Mouse (Mus musculus) E14TG2a.4 (cell line): ENCODE results near the gene Mtmr14.

Source experiments
- H3K27me3 ChIP-seq: 2 replicates; pipeline ENCODE4 v1.6.1; 2014; ENCODE audit warnings: low read length, control low read depth; ENCODE audit not compliant: insufficient read depth
- H3K36me3 ChIP-seq: 2 replicates; pipeline ENCODE4 v1.6.1; 2014; ENCODE audit warnings: low read length, control low read depth; ENCODE audit not compliant: insufficient read depth
- H3K4me1 ChIP-seq: replicated peaks from 2 replicates; pipeline ENCODE4 v1.6.1; 2014; ENCODE audit warnings: low read depth, low read length, control low read depth
- H3K4me3 ChIP-seq: replicated peaks from 2 replicates; pipeline ENCODE4 v1.5.1; 2014; ENCODE audit warnings: mild to moderate bottlenecking, low read length
- H3K9me3 ChIP-seq: 2 replicates; pipeline ENCODE4 v1.6.1; 2014; ENCODE audit warnings: low read length, control low read depth
- CTCF ChIP-seq: conservative IDR thresholded peaks from 2 replicates; pipeline ENCODE4 v1.5.1; 2014; ENCODE audit warnings: low read length
- NANOG ChIP-seq: IDR thresholded peaks from 2 replicates; pipeline ENCODE4 v1.6.1; 2014; ENCODE audit warnings: borderline replicate concordance, low read length, mixed read lengths
- POU5F1 ChIP-seq: IDR thresholded peaks from 2 replicates; pipeline ENCODE4 v1.6.1; 2014; ENCODE audit warnings: low read length, borderline replicate concordance

Mtmr14 gene

DNA sequence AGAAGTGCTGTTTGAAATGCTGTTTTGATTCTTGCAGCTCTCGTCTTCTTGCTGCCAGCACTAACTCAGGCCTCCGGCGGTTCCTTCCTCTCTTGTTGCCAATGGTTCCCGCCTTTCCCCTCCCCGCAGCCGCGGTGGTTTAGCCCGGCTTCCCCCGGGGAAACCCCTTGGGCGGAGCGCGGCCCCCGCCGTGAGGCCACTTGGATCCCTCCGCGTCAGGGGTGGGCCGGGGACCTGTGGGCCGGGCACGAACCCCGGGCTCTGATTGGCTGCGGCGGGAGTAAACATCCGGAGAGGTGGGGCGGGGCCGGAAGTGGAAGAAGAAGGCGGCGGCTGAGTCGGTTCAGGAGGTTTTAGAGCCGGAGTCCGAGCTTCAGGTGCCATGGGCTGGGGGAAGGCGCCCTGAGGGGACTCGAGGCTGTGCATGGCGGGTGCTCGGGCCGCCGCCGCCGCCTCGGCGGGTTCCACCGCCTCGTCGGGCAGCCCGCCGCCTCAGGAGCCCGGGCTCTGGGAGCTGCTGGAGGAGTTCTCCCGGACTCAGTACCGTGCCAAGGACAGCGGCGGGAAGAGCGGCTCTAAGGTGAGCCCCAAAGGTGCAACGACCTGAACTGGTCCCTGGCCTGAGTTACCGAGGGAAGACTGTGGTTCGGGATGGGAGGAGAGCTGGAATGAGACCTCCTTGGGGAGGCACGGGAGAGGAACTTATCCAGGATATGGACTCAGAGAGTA, at the start of gene Mtmr14:
TSS of gene Mtmr14 (plus strand) at position 302 of the 729 bp plus-strand sequence.
- Histone ChIP-seq H3K36me3 (peaks cover 28% of the 10 kb centered on the region), H3K4me1 (peaks cover 29% of the 10 kb centered on the region), H3K9me3 (no peaks in the 10 kb centered on the region), H3K27me3 (no peaks in the 10 kb centered on the region), H3K4me3 (peak within 1 kb of the TSS; percentile 100)
- no peak for TF ChIP-seq POU5F1

- peak overlapping the region; percentile 80 for H3K4me3 ChIP-seq
- TF ChIP-seq CTCF (no peak), NANOG (no peak), POU5F1 (no peak)
- H3K9me3 ChIP-seq, result no peaks in the 10 kb centered on the region
- H3K36me3 ChIP-seq, result no peaks in the 10 kb centered on the region
- H3K27me3 ChIP-seq, result peaks cover 56% of the 10 kb centered on the region
- peaks cover 14% of the 10 kb centered on the region for H3K4me1 ChIP-seq
Measured at GRCm38 (mm10) chr6:113193765-113194460, 43.7 kb upstream of the Mtmr14 start.

GRCm38 (mm10) chr6:113194517-113194840, 43.2 kb upstream of the Mtmr14 start:
- H3K36me3 ChIP-seq, result no peaks in the 10 kb centered on the region
- peaks cover 14% of the 10 kb centered on the region for H3K4me1 ChIP-seq
- peak overlapping the region; percentile 80 for H3K4me3 ChIP-seq
- H3K27me3 ChIP-seq, result peaks cover 56% of the 10 kb centered on the region
- no peak for TF ChIP-seq POU5F1
- TF ChIP-seq CTCF, result no peak
- TF ChIP-seq NANOG, result no peak
- H3K9me3 ChIP-seq, result no peaks in the 10 kb centered on the region

- peaks cover 56% of the 10 kb centered on the region for H3K27me3 ChIP-seq
- TF ChIP-seq POU5F1, result no peak
- no peak for TF ChIP-seq CTCF
- TF ChIP-seq NANOG, result no peak
- H3K4me1 ChIP-seq, result peaks cover 14% of the 10 kb centered on the region
- H3K9me3 ChIP-seq, result no peaks in the 10 kb centered on the region
- no peaks in the 10 kb centered on the region for H3K36me3 ChIP-seq
- H3K4me3 ChIP-seq, result peak within 1 kb of the TSS; percentile 80
Measured at GRCm38 (mm10) chr6:113194841-113195595, 42.6 kb upstream of the Mtmr14 start, which contains the start of gene Lhfpl4. Lhfpl4 (minus strand) TSS chr6:113195384.

DNA sequence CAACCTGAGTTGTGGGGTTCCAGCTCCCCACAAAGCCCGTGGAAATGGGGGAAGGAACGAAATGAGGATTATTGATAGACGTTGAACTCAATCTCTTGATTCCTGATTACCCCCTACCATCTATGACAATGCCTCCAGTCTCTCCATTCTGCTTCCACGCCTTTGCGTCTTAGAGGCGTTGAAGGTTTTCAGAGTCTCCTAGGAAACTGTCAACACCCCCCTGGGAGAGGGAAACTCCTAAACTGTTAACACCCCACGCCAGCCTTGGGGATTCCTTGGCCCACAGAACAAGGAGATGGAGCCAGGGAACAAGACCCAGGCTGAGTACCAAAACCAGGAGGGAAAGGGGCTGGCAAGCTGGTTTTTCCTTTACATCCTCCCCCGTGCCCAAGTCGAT, 42.0 kb upstream of the Mtmr14 start:
- Histone ChIP-seq H3K4me3 (peak overlapping the region; percentile 80), H3K27me3 (peaks cover 56% of the 10 kb centered on the region), H3K9me3 (no peaks in the 10 kb centered on the region), H3K36me3 (no peaks in the 10 kb centered on the region), H3K4me1 (peaks cover 14% of the 10 kb centered on the region)
- no peak; the same call in 1 of the 2 replicates for TF ChIP-seq NANOG
- TF ChIP-seq POU5F1, result no peak
- TF ChIP-seq CTCF, result no peak

DNA sequence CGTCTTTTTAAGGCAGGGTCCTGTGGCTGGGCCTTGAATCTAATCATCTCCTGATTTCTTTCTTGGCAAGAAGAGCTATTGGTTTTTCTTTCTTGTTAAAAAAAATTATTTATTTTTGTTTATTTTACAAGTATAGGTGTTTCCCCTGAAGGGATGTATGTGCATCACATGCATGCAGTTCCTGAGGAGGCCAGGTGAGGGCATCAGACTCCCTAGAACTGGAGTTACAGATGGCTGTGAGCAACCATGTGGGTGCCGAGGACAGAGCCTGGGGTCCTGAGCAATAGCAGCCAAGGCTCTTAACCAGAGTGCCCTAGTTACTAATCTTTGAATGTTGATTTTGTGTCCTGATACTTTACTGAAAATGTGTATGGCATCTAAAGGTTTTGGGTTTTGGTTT, 21.4 kb upstream of the Mtmr14 start:
- no peak for TF ChIP-seq NANOG
- peak; percentile 72 for TF ChIP-seq CTCF
- Histone ChIP-seq H3K36me3 (no peaks in the 10 kb centered on the region), H3K4me3 (no peak overlapping the region), H3K27me3 (no peaks in the 10 kb centered on the region), H3K9me3 (no peaks in the 10 kb centered on the region), H3K4me1 (no peaks in the 10 kb centered on the region)

DNA sequence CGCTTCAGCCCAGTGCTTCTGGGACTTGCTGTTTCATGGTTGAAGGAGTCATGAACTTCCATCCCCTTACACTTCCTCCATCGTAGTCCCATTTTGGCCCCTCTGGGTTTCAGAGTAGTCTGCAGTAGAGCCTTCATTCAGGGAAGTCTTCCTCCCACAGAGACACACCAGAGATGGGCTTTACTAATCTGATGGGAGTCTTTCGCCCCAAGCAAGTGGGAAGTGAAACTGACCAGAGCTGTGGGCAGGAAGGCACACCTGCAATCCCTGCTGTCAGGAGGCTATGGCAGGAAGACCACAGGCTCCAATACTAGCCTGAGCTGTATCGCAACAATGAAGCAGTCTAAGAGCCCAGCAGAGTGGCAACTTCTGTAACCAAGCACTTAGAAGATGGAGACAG, 11.8 kb upstream of the Mtmr14 start:
- Histone ChIP-seq H3K36me3 (no peaks in the 10 kb centered on the region), H3K27me3 (0 out of 2 replicates have a peak, but pooled peaks cover 3% of the 10 kb centered on the region), H3K9me3 (peaks cover 14% of the 10 kb centered on the region; the same call in 1 of the 2 replicates), H3K4me3 (no peak overlapping the region), H3K4me1 (0 out of 2 replicates have a peak, but pooled peaks cover 8% of the 10 kb centered on the region)
- TF ChIP-seq NANOG, result no peak
- no peak for TF ChIP-seq CTCF
- no peak for TF ChIP-seq POU5F1

DNA sequence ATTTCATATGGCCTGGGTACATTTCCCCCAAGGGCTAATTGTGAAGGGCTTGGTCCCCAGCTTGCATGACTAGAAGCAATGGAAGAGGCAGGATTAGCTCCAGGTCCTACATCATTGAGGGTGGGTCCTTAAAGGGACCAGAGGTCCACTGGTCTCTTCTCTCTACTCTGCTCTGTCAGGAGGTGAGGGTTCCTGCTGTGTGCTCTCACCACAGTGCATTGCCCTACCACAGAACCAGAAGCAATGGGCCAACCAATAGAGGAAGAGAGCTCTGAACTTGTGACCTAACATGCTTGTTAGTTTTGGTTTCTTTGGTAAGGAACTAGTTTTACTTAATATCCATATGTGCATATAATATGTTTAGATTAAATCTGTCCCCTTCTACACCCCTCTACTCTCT, 10.9 kb upstream of the Mtmr14 start:
- H3K27me3 ChIP-seq, result 0 out of 2 replicates have a peak, but pooled peaks cover 3% of the 10 kb centered on the region
- H3K4me3 ChIP-seq, result no peak overlapping the region
- peaks cover 14% of the 10 kb centered on the region; the same call in 1 of the 2 replicates for H3K9me3 ChIP-seq
- no peaks in the 10 kb centered on the region for H3K36me3 ChIP-seq
- 0 out of 2 replicates have a peak, but pooled peaks cover 8% of the 10 kb centered on the region for H3K4me1 ChIP-seq
- TF ChIP-seq NANOG, result no peak
- no peak for TF ChIP-seq CTCF
